Comparison of ENCODE assay signal across 28 mouse cellular contexts in genomic region chr2:163039940-163040339, GRCm38 (mm10). TPM values are rescaled to one million over a fixed set of nuclear protein-coding genes. Genes with fewer than 3 reads are reported as not detected.
"Had no signal": no experiment of that assay in that cellular context is flagged by ENCODE, and none has a peak within 500 bp of the region (broad histone marks: within the 10 kb centered on the region; RNA-seq: fewer than 3 reads in every experiment).

No protein-coding gene starts in this region.

- H3K4me1 ChIP-seq: liver, embryonic 15.5 days; midbrain, embryonic 10.5 days; midbrain, embryonic 12.5 days; neural tube, embryonic 13.5 days; neural tube, embryonic 15.5 days had no signal

- H3K27ac ChIP-seq: liver, embryonic 15.5 days; midbrain, embryonic 10.5 days; midbrain, embryonic 12.5 days; neural tube, embryonic 13.5 days; neural tube, embryonic 15.5 days had no signal

- H3K4me3 ChIP-seq: liver, embryonic 15.5 days; megakaryocyte, embryonic 14.5 days; midbrain, embryonic 10.5 days; midbrain, embryonic 12.5 days; myocyte; neural tube, embryonic 13.5 days; neural tube, embryonic 15.5 days had no signal

- H3K9ac ChIP-seq: liver, embryonic 15.5 days; lung, embryonic 14.5 days; midbrain, embryonic 12.5 days; neural tube, embryonic 13.5 days; neural tube, embryonic 15.5 days had no signal

- H3K27me3 ChIP-seq: liver, embryonic 15.5 days; megakaryocyte, embryonic 14.5 days; midbrain, embryonic 12.5 days; neural tube, embryonic 13.5 days; neural tube, embryonic 15.5 days had no signal

- DNase-seq: lung, adult 18-20 months; lung, embryonic 14.5 days; lung, postnatal 10 days; lung, postnatal 4 days; midbrain, embryonic 14.5 days; retina, postnatal 1 day; right cerebral cortex, adult 18-20 months; right cerebral cortex, postnatal 25 days; right cerebral cortex, postnatal 4 days; spleen, adult 18-20 months; thymus, adult 18-20 months; thymus, postnatal 14 days; thymus, postnatal 4 days had no signal

- ATAC-seq: midbrain, embryonic 16.5 days had no signal

- H3K9me3 ChIP-seq: liver, embryonic 15.5 days; megakaryocyte, embryonic 14.5 days; midbrain, embryonic 10.5 days; midbrain, embryonic 12.5 days; neural tube, embryonic 13.5 days; neural tube, embryonic 15.5 days had no signal

- H3K4me2 ChIP-seq: liver, embryonic 15.5 days; lung, embryonic 14.5 days; midbrain, embryonic 12.5 days; neural tube, embryonic 13.5 days; neural tube, embryonic 15.5 days had no signal

RNA-seq across cellular contexts. Expression of gene Gtsf1l, which starts 47.7 kb away (rescaled TPM):
- polyA plus RNA-seq: liver, embryonic 15.5 days; lung, embryonic 14.5 days; midbrain, embryonic 10.5 days; midbrain, embryonic 12.5 days; midbrain, embryonic 14.5 days; midbrain, embryonic 16.5 days; myocyte; neural tube, embryonic 13.5 days; neural tube, embryonic 15.5 days; small intestine, adult 2 months; stomach, embryonic 14.5 days; stomach, embryonic 16.5 days; thymus, postnatal 0 days; urinary bladder, adult 2 months had no signal

RNA-seq across cellular contexts. Expression of gene Sgk2, which starts 52.8 kb away (rescaled TPM):
- polyA plus RNA-seq: lung, embryonic 14.5 days; lung, embryonic 16.5 days; midbrain, embryonic 10.5 days; midbrain, embryonic 12.5 days; midbrain, embryonic 16.5 days; myocyte; neural tube, embryonic 11.5 days; neural tube, embryonic 13.5 days; stomach, embryonic 14.5 days had no signal
